ENCODE assay signal across 14 mouse cellular contexts in genomic region chr4:97626002-97626720, GRCm38 (mm10).
DNase-seq lines count a peak whose midpoint lies in the region; ATAC-seq and TF ChIP-seq lines count a peak whose summit lies in the region.
"Had no signal": no experiment of that assay in that cellular context is flagged by ENCODE, and none has a peak within 500 bp of the region (broad histone marks: within the 10 kb centered on the region; RNA-seq: fewer than 3 reads in every experiment).

No protein-coding gene starts in this region.

- no peak overlapping the region for H3K27ac ChIP-seq in lung, postnatal 0 days (ENCODE audit: low read length)
- peak overlapping the region; percentile 50; the same call in 1 of the 2 replicates for H3K27ac ChIP-seq in embryonic facial prominence, embryonic 14.5 days (replicated peaks; ENCODE audit: low read depth, low read length)
- peak overlapping the region; percentile 48; the same call in 1 of the 2 replicates for H3K27ac ChIP-seq in hindbrain, embryonic 15.5 days (replicated peaks)
- H3K27ac ChIP-seq: intestine, embryonic 15.5 days; liver, embryonic 15.5 days had no signal

- no peaks in the 10 kb centered on the region for H3K9me3 ChIP-seq in lung, postnatal 0 days (ENCODE audit: low read length)
- no peaks in the 10 kb centered on the region for H3K9me3 ChIP-seq in embryonic facial prominence, embryonic 14.5 days (ENCODE audit: control insufficient read depth, low read length)
- H3K9me3 ChIP-seq in hindbrain, embryonic 15.5 days = no peaks in the 10 kb centered on the region
- H3K9me3 ChIP-seq: intestine, embryonic 15.5 days; liver, embryonic 15.5 days; megakaryocyte, embryonic 14.5 days had no signal

- H3K4me2 ChIP-seq in lung, postnatal 0 days (replicated peaks; ENCODE audit: low read depth, low read length) = no peak overlapping the region
- no peak overlapping the region for H3K4me2 ChIP-seq in embryonic facial prominence, embryonic 14.5 days (ENCODE audit: low read depth, low read length)
- H3K4me2 ChIP-seq in hindbrain, embryonic 15.5 days = no peak overlapping the region
- H3K4me2 ChIP-seq: intestine, embryonic 15.5 days; liver, embryonic 15.5 days had no signal

- H3K27me3 ChIP-seq in lung, postnatal 0 days (replicated peaks; ENCODE audit: insufficient read depth, low read length) = no peaks in the 10 kb centered on the region
- no peaks in the 10 kb centered on the region for H3K27me3 ChIP-seq in embryonic facial prominence, embryonic 14.5 days (replicated peaks; ENCODE audit: control insufficient read depth, insufficient read depth, low read length)
- H3K27me3 ChIP-seq in hindbrain, embryonic 15.5 days = no peaks in the 10 kb centered on the region
- H3K27me3 ChIP-seq: intestine, embryonic 15.5 days; liver, embryonic 15.5 days had no signal

- peak; percentile 32; the same call in 1 of the 2 replicates for ATAC-seq in lung, postnatal 0 days
- peak; percentile 60 for ATAC-seq in embryonic facial prominence, embryonic 14.5 days (ENCODE audit: low read depth)
- ATAC-seq in hindbrain, embryonic 15.5 days (ENCODE audit: low FRiP score, low read depth) = peak; percentile 68
- ATAC-seq: intestine, embryonic 15.5 days had no signal

- WGBS in lung, postnatal 0 days = 31% methylated on average over 16 of the region's 16 CpGs
- 21% methylated on average over 16 of the region's 16 CpGs for WGBS in embryonic facial prominence, embryonic 14.5 days
- 26% methylated on average over 16 of the region's 16 CpGs for WGBS in hindbrain, embryonic 15.5 days

- DNase-seq in embryo, embryonic 11 days = peak; percentile 40
- DNase-seq in embryo, embryonic 10.5 days (ENCODE audit: low spot score) = no peak
- DNase-seq in lung, postnatal 0 days (ENCODE audit: low spot score) = no peak
- DNase-seq in lung, postnatal 10 days = no peak
- peak; percentile 67 for DNase-seq in embryonic facial prominence, embryonic 14.5 days (ENCODE audit: low spot score)
- no peak for DNase-seq in layer of hippocampus, adult 18-20 months (ENCODE audit: low spot score in 2 of 2)
- no peak for DNase-seq in left cerebral cortex, adult 18-20 months (ENCODE audit: low spot score in 2 of 2)
- DNase-seq: adrenal gland, postnatal 14 days; gastrocnemius, postnatal 36 days; thymus, adult 2 months had no signal

- TF ChIP-seq CTCF in lung, postnatal 0 days (IDR thresholded peaks at IDR 0.05) = no peak

- no peaks in the 10 kb centered on the region for H3K36me3 ChIP-seq in lung, postnatal 0 days (ENCODE audit: insufficient read depth, low read length)
- no peaks in the 10 kb centered on the region for H3K36me3 ChIP-seq in embryonic facial prominence, embryonic 14.5 days (ENCODE audit: control insufficient read depth, insufficient read depth, low read length)
- no peaks in the 10 kb centered on the region for H3K36me3 ChIP-seq in hindbrain, embryonic 15.5 days
- H3K36me3 ChIP-seq: intestine, embryonic 15.5 days; liver, embryonic 15.5 days had no signal

- no peak overlapping the region for H3K9ac ChIP-seq in lung, postnatal 0 days (replicated peaks; ENCODE audit: low read depth)
- H3K9ac ChIP-seq in embryonic facial prominence, embryonic 14.5 days (ENCODE audit: low read depth, low read length) = 0 out of 2 replicates have a peak overlapping the region, but pooled peaks have one; percentile 20
- no peak overlapping the region for H3K9ac ChIP-seq in hindbrain, embryonic 15.5 days
- H3K9ac ChIP-seq: intestine, embryonic 15.5 days; liver, embryonic 15.5 days had no signal

- H3K4me3 ChIP-seq in lung, postnatal 0 days (ENCODE audit: low read depth, low read length) = no peak overlapping the region
- no peak overlapping the region for H3K4me3 ChIP-seq in embryonic facial prominence, embryonic 14.5 days (ENCODE audit: low read depth, low read length)
- H3K4me3 ChIP-seq in hindbrain, embryonic 15.5 days = no peak overlapping the region
- H3K4me3 ChIP-seq: intestine, embryonic 15.5 days; liver, embryonic 15.5 days; megakaryocyte, embryonic 14.5 days had no signal

- TF ChIP-seq EP300 in lung, postnatal 0 days (IDR thresholded peaks at IDR 0.05) = no peak

- H3K4me1 ChIP-seq in lung, postnatal 0 days (ENCODE audit: insufficient read depth, low read depth, low read length) = peaks cover 6% of the 10 kb centered on the region; the same call in 1 of the 2 replicates
- H3K4me1 ChIP-seq in embryonic facial prominence, embryonic 14.5 days (ENCODE audit: control insufficient read depth, insufficient read depth, low read length) = peaks cover 23% of the 10 kb centered on the region
- peaks cover 29% of the 10 kb centered on the region for H3K4me1 ChIP-seq in hindbrain, embryonic 15.5 days (replicated peaks)
- H3K4me1 ChIP-seq: liver, embryonic 15.5 days; megakaryocyte, embryonic 14.5 days had no signal

Comparison
In these comparisons a context has a peak if more than half of its experiments do, and no peak if none do; other contexts are left out.
1. DNase-seq: peak in embryo, embryonic 11 days (single experiment) and embryonic facial prominence, embryonic 14.5 days (single experiment); none in embryo, embryonic 10.5 days (single experiment), lung, postnatal 0 days (single experiment), lung, postnatal 10 days (single experiment), layer of hippocampus, adult 18-20 months (0 of 2) and left cerebral cortex, adult 18-20 months (0 of 2).
2. Peak in every context shown above with its lines, with median percentiles within 50 percentile points of each other: ATAC-seq.